Mouse (Mus musculus) cerebellum, adult 2 months (tissue): ENCODE data around the gene Ccdc137.

Source experiments
- CTCF ChIP-seq: fragments of 200-500 bp; IDR thresholded peaks from 2 replicates; pipeline ENCODE4 v1.5.1; 2011; ENCODE audit warnings: low read depth, mild to moderate bottlenecking, control low read depth, low read length, moderate library complexity, borderline replicate concordance; ENCODE audit not compliant: insufficient read depth
- POLR2A ChIP-seq: fragments of 200-500 bp; IDR thresholded peaks from 2 replicates; pipeline ENCODE4 v1.6.1; 2011; ENCODE audit warnings: low read length, control low read depth, borderline replicate concordance; ENCODE audit not compliant: insufficient read depth

GRCm38 (mm10) chr11:120492024-120492877 lies 34.3 kb downstream of the Ccdc137 start:
- TF ChIP-seq POLR2A (no peak), CTCF (no peak)
